Mouse (Mus musculus) forebrain, postnatal 0 days (tissue): ENCODE measurements around the gene Pgghg. TPM values are rescaled to one million over a fixed set of nuclear protein-coding genes. Genes with fewer than 3 reads are reported as not detected.

Experiments
- ATAC-seq: fragments of 200-750 bp; cut with Nextera tagmentation; 2 replicates; pipeline ENCODE4 v1.8.0; 2017; ENCODE audit warnings: mild to moderate bottlenecking, moderate library complexity
- DNase-seq: peaks from one replicate; pipeline ENCODE4 v3.0.0-alpha.2; 2015
- H3K27ac ChIP-seq: fragments of 300-500 bp; sonication (generic); 2 replicates; pipeline ENCODE4 v1.5.1; 2014; ENCODE audit warnings: low read depth, mild to moderate bottlenecking, antibody characterized with exemption, low read length, moderate library complexity, mixed read lengths
- H3K27me3 ChIP-seq: fragments of 300-500 bp; sonication (generic); 2 replicates; pipeline ENCODE4 v1.6.1; 2014; ENCODE audit warnings: mild to moderate bottlenecking, low read length, mixed read lengths; ENCODE audit not compliant: insufficient read depth
- H3K36me3 ChIP-seq: fragments of 300-500 bp; sonication (generic); 2 replicates; pipeline ENCODE4 v1.6.1; 2014; ENCODE audit warnings: mild to moderate bottlenecking, moderate library complexity; ENCODE audit not compliant: insufficient read depth
- H3K4me1 ChIP-seq: fragments of 300-500 bp; sonication (generic); 2 replicates; pipeline ENCODE4 v1.6.1; 2014; ENCODE audit warnings: antibody characterized with exemption; ENCODE audit not compliant: insufficient read depth
- H3K4me2 ChIP-seq: fragments of 300-500 bp; sonication (generic); 2 replicates; pipeline ENCODE4 v1.6.1; 2014; ENCODE audit warnings: low read depth, mild to moderate bottlenecking, moderate library complexity
- H3K4me3 ChIP-seq: fragments of 300-500 bp; sonication (generic); 2 replicates; pipeline ENCODE4 v1.5.1; 2014; ENCODE audit warnings: low read depth, low read length, mixed read lengths
- H3K9ac ChIP-seq: fragments of 300-500 bp; sonication (generic); 2 replicates; pipeline ENCODE4 v1.6.1; 2014; ENCODE audit warnings: mild to moderate bottlenecking
- H3K9me3 ChIP-seq: fragments of 300-500 bp; sonication (generic); 2 replicates; pipeline ENCODE4 v1.6.1; 2016; ENCODE audit warnings: low read length
- CTCF ChIP-seq: sonication (generic); IDR thresholded peaks from 2 replicates; pipeline ENCODE4 v1.5.1; 2016; ENCODE audit warnings: antibody characterized with exemption, control low read depth, low read depth
- WGBS: fragments of 180-500 bp; shearing (Covaris S2); extraction: QIAGEN DNeasy Blood & Tissue Kit; methylation state at CpG from one replicate; pipeline ENCODE4 v1.1.7; 2014; 5-methylcytosine and 5-hydroxymethylcytosine counted together
- polyA plus RNA-seq: library from polyadenylated mRNA; unstranded; fragments of >200 nt; fragmentation: Nextera tagmentation; extraction: Ambion mirVana; gene quantifications from 2 replicates; pipeline ENCODE4 v1.2.1, GENCODE M21; 2015
- total RNA-seq: library from RNA; depleted of rRNA; stranded (reverse); fragments of >200 nt; gene quantifications from 2 replicates; pipeline ENCODE4 v1.2.3, GENCODE M21; 2014

The Pgghg gene
- total and polyA plus RNA-seq, 2 experiments from 2014 or later, result 5.3 to 8.5 TPM

DNA sequence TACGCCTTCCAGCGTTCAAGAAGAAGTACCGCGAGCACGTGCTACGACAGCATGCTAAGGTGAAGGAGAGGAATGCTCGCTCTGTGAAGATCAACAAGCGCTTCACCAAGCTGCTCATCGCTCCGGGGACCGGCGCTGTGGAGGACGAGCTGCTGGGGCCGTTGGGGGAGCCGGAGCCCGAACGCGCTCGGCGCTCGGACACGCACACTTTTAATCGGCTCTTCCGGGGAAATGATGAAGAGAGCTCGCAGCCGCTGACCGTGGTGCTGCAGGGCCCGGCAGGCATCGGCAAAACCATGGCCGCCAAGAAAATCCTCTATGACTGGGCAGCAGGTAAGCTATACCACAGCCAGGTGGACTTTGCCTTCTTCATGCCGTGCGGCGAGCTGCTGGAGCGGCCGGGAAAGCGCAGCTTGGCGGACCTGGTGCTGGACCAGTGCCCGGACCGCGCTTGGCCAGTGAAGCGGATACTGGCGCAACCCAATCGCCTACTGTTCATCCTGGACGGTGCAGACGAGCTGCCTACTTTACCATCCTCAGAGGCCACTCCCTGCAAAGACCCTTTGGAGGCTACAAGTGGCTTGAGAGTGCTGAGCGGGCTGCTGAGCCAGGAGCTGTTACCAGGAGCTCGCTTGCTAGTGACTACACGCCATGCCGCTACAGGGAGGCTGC, 18.7 kb upstream of the Pgghg start:
- H3K27ac ChIP-seq, result no peak overlapping the region
- peak overlapping the region; percentile 45 for H3K4me3 ChIP-seq
- H3K4me1 ChIP-seq, result no peaks in the 10 kb centered on the region
- WGBS, result under 1% methylated on average over 49 of the region's 49 CpGs
- H3K27me3 ChIP-seq, result peaks cover 53% of the 10 kb centered on the region
- peak overlapping the region; percentile 40 for H3K9ac ChIP-seq
- 0 out of 2 replicates have a peak, but pooled peaks have one; percentile 9 for TF ChIP-seq CTCF
- ATAC-seq (peak; percentile 55), DNase-seq (peak; percentile 51)
- H3K4me2 ChIP-seq, result peak overlapping the region; percentile 99
- H3K9me3 ChIP-seq, result no peaks in the 10 kb centered on the region
- H3K36me3 ChIP-seq, result no peaks in the 10 kb centered on the region

DNA sequence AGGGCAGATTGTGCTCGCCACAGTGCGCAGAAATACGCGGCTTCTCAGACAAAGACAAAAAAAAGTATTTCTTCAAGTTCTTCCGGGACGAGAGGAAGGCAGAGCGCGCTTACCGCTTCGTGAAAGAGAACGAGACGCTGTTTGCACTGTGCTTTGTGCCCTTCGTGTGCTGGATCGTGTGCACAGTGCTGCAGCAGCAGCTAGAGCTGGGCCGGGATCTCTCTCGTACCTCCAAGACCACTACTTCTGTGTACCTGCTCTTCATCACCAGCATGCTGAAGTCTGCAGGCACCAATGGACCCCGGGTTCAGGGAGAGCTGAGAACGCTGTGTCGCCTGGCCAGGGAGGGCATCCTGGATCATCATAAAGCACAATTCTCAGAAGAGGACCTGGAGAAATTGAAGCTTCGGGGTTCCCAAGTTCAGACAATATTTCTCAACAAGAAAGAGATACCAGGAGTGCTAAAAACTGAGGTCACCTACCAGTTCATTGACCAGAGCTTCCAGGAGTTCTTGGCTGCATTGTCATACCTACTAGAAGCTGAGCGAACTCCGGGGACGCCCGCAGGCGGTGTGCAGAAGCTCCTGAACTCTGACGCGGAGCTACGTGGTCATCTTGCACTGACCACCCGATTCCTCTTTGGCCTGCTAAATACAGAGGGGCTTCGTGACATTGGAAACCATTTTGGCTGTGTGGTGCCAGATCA, 18.0 kb upstream of the Pgghg start:
- H3K27ac ChIP-seq, result no peak overlapping the region
- 20% methylated on average over 30 of the region's 30 CpGs for WGBS
- H3K4me1 ChIP-seq, result no peaks in the 10 kb centered on the region
- DNase-seq (no peak), ATAC-seq (peak; percentile 61; the same call in 1 of the 2 replicates)
- peak overlapping the region; percentile 99 for H3K4me2 ChIP-seq
- peak overlapping the region; percentile 40 for H3K9ac ChIP-seq
- peak overlapping the region; percentile 45 for H3K4me3 ChIP-seq
- H3K36me3 ChIP-seq, result no peaks in the 10 kb centered on the region
- H3K27me3 ChIP-seq, result peaks cover 51% of the 10 kb centered on the region
- no peaks in the 10 kb centered on the region for H3K9me3 ChIP-seq
- TF ChIP-seq CTCF, result no peak

DNA sequence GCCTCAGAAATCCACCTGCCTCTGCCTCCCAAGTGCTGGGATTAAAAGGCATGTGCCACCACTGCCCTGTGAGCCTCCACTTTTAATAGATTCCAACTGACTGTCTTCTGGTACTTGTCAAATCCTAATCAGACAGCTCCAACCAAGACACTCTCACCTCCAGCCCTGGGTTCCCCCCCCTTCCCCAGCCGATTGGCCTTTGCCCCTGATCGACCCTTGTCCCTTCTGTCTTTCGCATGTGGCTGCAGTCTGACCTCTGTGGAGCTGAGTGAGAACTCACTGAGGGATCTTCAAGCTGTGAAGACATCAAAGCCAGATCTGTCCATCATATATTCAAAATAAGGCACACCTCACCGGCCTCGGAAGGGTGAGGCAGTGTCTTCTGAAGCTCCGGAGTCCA, 14.0 kb upstream of the Pgghg start:
- Histone ChIP-seq H3K4me1 (no peaks in the 10 kb centered on the region), H3K36me3 (no peaks in the 10 kb centered on the region), H3K4me3 (no peak overlapping the region), H3K9ac (no peak overlapping the region), H3K9me3 (no peaks in the 10 kb centered on the region), H3K27ac (no peak overlapping the region), H3K4me2 (no peak overlapping the region), H3K27me3 (peaks cover 21% of the 10 kb centered on the region)
- DNase-seq (no peak), ATAC-seq (no peak)
- 91% methylated on average over 6 of the region's 6 CpGs for WGBS
- TF ChIP-seq CTCF, result no peak

DNA sequence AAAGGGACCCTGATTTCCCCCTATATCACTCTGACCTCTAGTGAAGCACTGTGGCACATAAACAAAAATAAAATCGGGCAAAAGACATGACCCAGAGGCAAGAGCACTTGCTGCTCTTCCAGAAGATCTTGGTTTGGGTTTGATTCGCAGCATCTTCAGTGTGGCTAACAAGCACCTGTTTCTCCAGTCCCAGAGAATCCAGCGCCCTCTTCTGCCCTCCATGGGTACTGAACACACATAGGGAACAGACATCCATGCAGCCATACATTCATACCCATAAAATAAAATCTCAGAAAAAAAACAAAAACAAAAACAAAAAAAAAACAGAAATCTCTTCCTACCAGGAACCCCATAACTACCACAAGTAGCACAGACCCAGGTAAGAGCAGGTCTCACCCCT, 2.8 kb upstream of the Pgghg start:
- 45% methylated on average over 3 of the region's 3 CpGs for WGBS
- Histone ChIP-seq H3K4me1 (no peaks in the 10 kb centered on the region; the same call in 1 of the 2 replicates), H3K4me2 (no peak overlapping the region), H3K27ac (no peak overlapping the region), H3K9ac (no peak overlapping the region), H3K9me3 (no peaks in the 10 kb centered on the region), H3K27me3 (no peaks in the 10 kb centered on the region), H3K4me3 (no peak overlapping the region), H3K36me3 (no peaks in the 10 kb centered on the region)
- ATAC-seq, result no peak
- TF ChIP-seq CTCF, result peak; percentile 23; the same call in 1 of the 2 replicates
- DNase-seq, result no peak

DNA sequence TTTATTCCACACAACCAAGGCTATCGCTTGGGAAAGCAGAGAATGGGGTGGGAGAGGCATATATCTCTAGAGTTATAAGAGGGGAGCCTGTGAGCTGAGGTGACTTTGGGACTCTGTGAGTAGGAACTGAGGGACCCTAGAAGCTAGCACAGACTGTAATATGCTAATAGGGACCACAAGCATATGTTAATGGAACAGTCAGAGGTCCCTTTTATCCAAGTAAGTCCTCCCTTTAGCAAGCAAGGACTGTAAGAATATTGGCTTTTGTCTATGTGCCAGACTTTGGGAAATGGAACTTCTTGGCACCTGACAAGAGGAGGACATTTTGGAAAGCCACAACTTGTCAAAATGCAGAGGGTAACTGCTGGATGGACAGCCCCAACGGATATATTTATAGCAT, 2.3 kb upstream of the Pgghg start:
- Histone ChIP-seq H3K27me3 (no peaks in the 10 kb centered on the region), H3K9me3 (no peaks in the 10 kb centered on the region), H3K4me2 (no peak overlapping the region), H3K27ac (no peak overlapping the region), H3K4me3 (no peak overlapping the region), H3K36me3 (no peaks in the 10 kb centered on the region), H3K9ac (no peak overlapping the region), H3K4me1 (no peaks in the 10 kb centered on the region; the same call in 1 of the 2 replicates)
- ATAC-seq (no peak), DNase-seq (no peak)
- 26% methylated on average over 2 of the region's 2 CpGs for WGBS
- no peak for TF ChIP-seq CTCF

DNA sequence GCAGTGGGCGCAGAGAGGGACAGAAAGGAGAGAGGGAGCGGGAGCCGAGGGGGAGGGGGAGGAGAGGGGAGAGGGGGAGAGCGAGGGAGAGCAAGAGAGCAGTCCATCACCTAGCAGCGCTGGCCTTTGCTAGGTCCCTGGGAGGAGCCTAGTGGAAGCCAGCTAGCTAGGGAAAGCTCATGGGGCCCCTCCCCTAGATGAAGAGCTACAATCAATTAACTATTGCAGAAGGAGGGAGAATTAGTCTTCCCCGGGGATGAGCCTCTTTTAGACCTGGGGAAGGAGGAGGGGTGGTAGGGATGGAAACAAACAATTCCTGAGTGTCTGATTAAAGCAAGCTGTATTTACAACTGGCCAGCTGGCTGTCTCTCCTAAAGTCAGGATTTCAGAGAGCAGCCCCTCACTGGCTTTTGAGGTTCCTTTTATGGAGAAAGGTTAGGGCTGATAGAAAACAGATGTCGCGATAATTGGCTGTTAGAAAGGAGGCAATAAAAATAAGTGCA, 1.5 kb upstream of the Pgghg start:
- no peaks in the 10 kb centered on the region for H3K36me3 ChIP-seq
- no peaks in the 10 kb centered on the region for H3K27me3 ChIP-seq
- H3K27ac ChIP-seq, result no peak overlapping the region
- no peaks in the 10 kb centered on the region; the same call in 1 of the 2 replicates for H3K4me1 ChIP-seq
- ATAC-seq (no peak), DNase-seq (no peak)
- no peak overlapping the region for H3K4me2 ChIP-seq
- no peak overlapping the region for H3K9ac ChIP-seq
- TF ChIP-seq CTCF, result no peak
- no peaks in the 10 kb centered on the region for H3K9me3 ChIP-seq
- 15% methylated on average over 6 of the region's 8 CpGs for WGBS
- no peak overlapping the region for H3K4me3 ChIP-seq

DNA sequence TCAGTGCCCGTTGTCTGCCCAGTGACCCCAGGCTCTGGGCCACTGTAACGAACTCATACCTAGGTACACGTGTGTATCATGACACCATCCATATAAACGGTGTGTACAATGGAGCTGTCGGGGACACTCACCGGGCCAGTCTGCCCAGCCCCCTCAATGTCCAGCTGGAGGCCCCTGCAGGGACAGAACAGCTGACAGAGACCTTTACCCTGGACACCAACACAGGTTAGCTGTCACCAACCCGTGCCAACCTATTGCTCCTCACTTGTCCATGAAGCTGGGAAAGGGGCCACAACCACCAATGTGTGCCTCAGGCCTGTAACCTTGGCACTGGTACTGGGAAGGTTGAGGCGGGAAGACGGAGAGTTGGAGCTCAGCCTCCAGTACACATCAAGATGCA, 1.1 kb downstream of the Pgghg start:
- 64% methylated on average over 9 of the region's 9 CpGs for WGBS
- H3K4me2 ChIP-seq, result peak overlapping the region; percentile 60
- DNase-seq, result no peak
- H3K9ac ChIP-seq, result peak overlapping the region; percentile 51
- no peaks in the 10 kb centered on the region for H3K27me3 ChIP-seq
- no peak for TF ChIP-seq CTCF
- no peaks in the 10 kb centered on the region for H3K36me3 ChIP-seq
- H3K4me1 ChIP-seq, result no peaks in the 10 kb centered on the region; the same call in 1 of the 2 replicates
- no peak overlapping the region for H3K27ac ChIP-seq
- ATAC-seq, result no peak
- no peaks in the 10 kb centered on the region for H3K9me3 ChIP-seq
- peak overlapping the region; percentile 46; the same call in 1 of the 2 replicates for H3K4me3 ChIP-seq
